Mouse (Mus musculus) stomach, postnatal 0 days (tissue): Measurements from ENCODE around the gene Fbxo7. TPM values are rescaled to one million over a fixed set of nuclear protein-coding genes. Genes with fewer than 3 reads are reported as not detected.

ENCODE experiments used
- ATAC-seq: fragments of 200-750 bp; cut with Nextera tagmentation; 2 replicates; pipeline ENCODE4 v1.8.0; 2017; ENCODE audit not compliant: low FRiP score, low TSS enrichment
- DNase-seq: peaks from one replicate; pipeline ENCODE4 v3.0.0-alpha.2; 2016; ENCODE audit warnings: low spot score
- H3K27ac ChIP-seq: fragments of 300-500 bp; sonication (generic); replicated peaks from 2 replicates; pipeline ENCODE4 v1.5.1; 2014; ENCODE audit warnings: mild to moderate bottlenecking, control low read depth
- H3K27me3 ChIP-seq: fragments of 300-500 bp; sonication (generic); 2 replicates; pipeline ENCODE4 v1.6.1; 2014; ENCODE audit warnings: low read length; ENCODE audit not compliant: control insufficient read depth, insufficient read depth
- H3K36me3 ChIP-seq: fragments of 300-500 bp; sonication (generic); 2 replicates; pipeline ENCODE4 v1.6.1; 2014; ENCODE audit warnings: low read length, mixed read lengths; ENCODE audit not compliant: control insufficient read depth, insufficient read depth
- H3K4me1 ChIP-seq: fragments of 300-500 bp; sonication (generic); replicated peaks from 2 replicates; pipeline ENCODE4 v1.6.1; 2014; ENCODE audit warnings: antibody characterized with exemption; ENCODE audit not compliant: control insufficient read depth, insufficient read depth
- H3K4me2 ChIP-seq: fragments of 300-500 bp; sonication (generic); replicated peaks from 2 replicates; pipeline ENCODE4 v1.6.1; 2014; ENCODE audit warnings: low read depth, mild to moderate bottlenecking, control low read depth, moderate library complexity
- H3K4me3 ChIP-seq: fragments of 300-500 bp; sonication (generic); 2 replicates; pipeline ENCODE4 v1.5.1; 2014; ENCODE audit warnings: low read depth, low read length, control low read depth
- H3K9ac ChIP-seq: fragments of 300-500 bp; sonication (generic); 2 replicates; pipeline ENCODE4 v1.6.1; 2014; ENCODE audit warnings: mild to moderate bottlenecking, low read length, control low read depth, mixed read lengths
- H3K9me3 ChIP-seq: fragments of 300-500 bp; sonication (generic); 2 replicates; pipeline ENCODE4 v1.6.1; 2016; ENCODE audit warnings: low read length; ENCODE audit not compliant: control insufficient read depth
- CTCF ChIP-seq: IDR thresholded peaks from 2 replicates; pipeline ENCODE4 v1.5.1; 2016; ENCODE audit warnings: antibody characterized with exemption, low read depth, mild to moderate bottlenecking, moderate library complexity
- EP300 ChIP-seq: optimal IDR thresholded peaks from 2 replicates; pipeline ENCODE3; 2016; ENCODE audit warnings: antibody characterized with exemption
- WGBS: fragments of 180-500 bp; shearing (Covaris S2); extraction: QIAGEN DNeasy Blood & Tissue Kit; methylation state at CpG from one replicate; pipeline ENCODE4 v1.1.7; 2014; 5-methylcytosine and 5-hydroxymethylcytosine counted together
- polyA plus RNA-seq: library from polyadenylated mRNA; unstranded; fragments of >200 nt; fragmentation: Nextera tagmentation; extraction: Ambion mirVana; gene quantifications from 2 replicates; pipeline ENCODE4 v1.2.1, GENCODE M21; 2015

The Fbxo7 gene
- polyA plus RNA-seq, 1 experiment from 2014 or later: 24.8 TPM

DNA sequence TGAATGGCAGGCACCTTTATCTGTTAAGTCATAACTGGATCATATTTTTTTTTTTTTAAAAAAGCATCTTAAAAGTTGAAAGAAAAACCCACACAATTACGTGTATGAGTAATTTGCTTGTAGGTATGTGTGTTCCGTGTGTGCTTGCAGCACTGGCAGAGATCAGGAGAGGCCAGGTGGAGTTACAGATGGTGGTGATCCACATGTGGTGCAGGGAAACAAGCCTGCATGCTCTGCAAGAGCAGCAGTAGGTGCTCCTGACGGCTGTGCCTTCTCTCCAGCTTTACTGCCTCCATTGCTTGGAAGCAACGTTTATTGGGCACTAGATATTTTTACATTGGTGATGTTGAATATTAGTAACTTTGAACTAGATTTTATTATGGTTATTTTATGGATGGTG lies 21.9 kb downstream of the Fbxo7 start:
- DNase-seq (no peak), ATAC-seq (no peak)
- Histone ChIP-seq H3K4me1 (no peaks in the 10 kb centered on the region), H3K4me3 (no peak overlapping the region), H3K27me3 (no peaks in the 10 kb centered on the region), H3K4me2 (no peak overlapping the region), H3K9me3 (no peaks in the 10 kb centered on the region), H3K27ac (no peak overlapping the region), H3K9ac (no peak overlapping the region), H3K36me3 (peaks cover 11% of the 10 kb centered on the region)
- no peak for TF ChIP-seq EP300
- WGBS: 81% methylated on average over 4 of the region's 4 CpGs

DNA sequence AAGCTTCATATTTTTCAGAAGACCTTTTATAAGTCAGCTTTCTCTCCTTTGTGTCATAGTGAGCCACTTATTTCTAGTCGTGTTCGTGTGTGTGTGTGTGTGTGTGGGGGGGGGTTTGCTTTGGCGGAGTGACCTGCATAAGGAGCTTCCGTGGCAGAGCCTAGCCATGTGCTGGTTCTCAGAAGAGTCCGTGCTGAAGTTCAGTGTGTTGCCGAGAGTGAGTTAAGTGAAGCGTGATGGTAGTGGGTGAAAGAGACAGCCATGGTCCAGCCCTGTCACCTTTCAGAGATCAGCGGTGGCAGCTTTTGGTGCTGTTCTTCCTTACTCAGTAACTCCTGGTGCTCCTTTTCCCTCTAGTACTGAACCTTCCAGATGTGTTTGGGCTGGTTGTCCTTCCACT lies 22.3 kb downstream of the Fbxo7 start:
- H3K4me2 ChIP-seq: no peak overlapping the region
- H3K27ac ChIP-seq: no peak overlapping the region
- 92% methylated on average over 8 of the region's 8 CpGs for WGBS
- H3K27me3 ChIP-seq: no peaks in the 10 kb centered on the region
- TF ChIP-seq EP300 (no peak), CTCF (no peak)
- DNase-seq: no peak
- no peak for ATAC-seq
- H3K4me1 ChIP-seq: no peaks in the 10 kb centered on the region
- H3K9me3 ChIP-seq: no peaks in the 10 kb centered on the region
- H3K4me3 ChIP-seq: no peak overlapping the region
- H3K36me3 ChIP-seq: peaks cover 11% of the 10 kb centered on the region
- no peak overlapping the region for H3K9ac ChIP-seq

DNA sequence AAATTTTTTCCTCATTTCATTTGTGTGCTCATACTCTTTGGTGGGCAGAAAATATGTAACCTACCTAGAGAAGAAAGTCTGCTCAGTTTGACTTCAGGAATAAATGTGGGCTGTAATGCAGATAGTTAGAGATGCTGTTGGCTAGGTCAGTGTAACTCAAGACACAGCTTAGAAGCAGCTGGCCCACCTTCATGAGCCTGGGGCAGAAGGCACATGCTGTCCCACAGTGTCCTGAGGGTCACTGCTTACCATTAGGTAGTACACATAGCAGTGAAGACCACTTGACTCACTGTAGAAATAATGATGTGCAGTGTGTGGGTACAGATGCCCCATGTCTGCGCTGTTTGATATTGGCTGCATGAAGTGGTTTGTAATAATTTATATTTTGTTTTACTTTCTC lies 24.6 kb downstream of the Fbxo7 start:
- peaks cover 14% of the 10 kb centered on the region for H3K36me3 ChIP-seq
- H3K9ac ChIP-seq: no peak overlapping the region
- TF ChIP-seq CTCF (no peak), EP300 (no peak)
- H3K4me2 ChIP-seq: no peak overlapping the region
- no peak overlapping the region for H3K4me3 ChIP-seq
- WGBS: 78% methylated on average over 1 of the region's 1 CpGs
- no peaks in the 10 kb centered on the region for H3K27me3 ChIP-seq
- no peak for ATAC-seq
- H3K9me3 ChIP-seq: no peaks in the 10 kb centered on the region
- no peak for DNase-seq
- H3K27ac ChIP-seq: no peak overlapping the region
- H3K4me1 ChIP-seq: no peaks in the 10 kb centered on the region

DNA sequence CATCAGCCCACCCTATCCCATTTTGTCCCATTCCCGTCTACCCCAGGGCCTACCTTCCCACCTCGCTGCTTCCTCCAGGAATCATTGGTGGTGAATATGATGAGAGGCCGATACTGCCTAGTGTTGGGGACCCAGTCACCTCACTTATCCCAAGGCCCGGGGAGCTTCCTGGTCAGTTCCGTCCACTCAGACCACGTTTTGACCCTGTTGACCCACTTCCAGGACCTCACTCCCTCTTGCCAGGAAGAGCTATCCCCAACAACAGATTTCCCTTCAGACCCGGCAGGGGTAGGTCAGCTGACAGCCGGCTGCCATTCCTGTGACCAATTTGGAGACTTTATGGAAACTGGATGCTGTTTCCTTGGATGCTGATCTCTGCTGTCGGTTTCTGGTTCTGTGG lies 26.0 kb downstream of the Fbxo7 start:
- Histone ChIP-seq H3K9me3 (no peaks in the 10 kb centered on the region), H3K4me2 (no peak overlapping the region), H3K9ac (no peak overlapping the region), H3K27me3 (no peaks in the 10 kb centered on the region), H3K4me3 (no peak overlapping the region), H3K36me3 (peaks cover 16% of the 10 kb centered on the region), H3K4me1 (no peaks in the 10 kb centered on the region), H3K27ac (no peak overlapping the region)
- 91% methylated on average over 9 of the region's 9 CpGs for WGBS
- DNase-seq (no peak), ATAC-seq (no peak)
- no peak for TF ChIP-seq CTCF
- TF ChIP-seq EP300: no peak

DNA sequence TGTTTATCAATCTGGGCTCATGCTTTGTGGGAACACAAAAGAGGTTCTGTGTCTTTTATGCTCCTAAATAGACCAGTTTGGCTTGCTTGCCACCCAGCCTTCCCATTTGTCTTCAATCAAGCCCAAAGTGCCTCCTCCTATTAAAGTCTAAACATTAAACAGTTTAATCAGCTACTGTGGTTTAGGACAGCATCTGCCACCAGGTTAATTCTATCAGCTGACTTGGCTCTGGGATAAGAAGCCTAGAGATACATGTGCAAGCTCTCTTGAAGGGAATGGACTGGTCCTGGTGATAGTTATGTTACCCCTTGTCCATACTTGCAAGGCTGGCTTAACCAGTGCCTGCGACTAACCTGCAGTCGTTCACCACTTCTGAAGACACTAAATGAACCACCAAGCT lies 28.8 kb downstream of the Fbxo7 start:
- Histone ChIP-seq H3K9ac (no peak overlapping the region), H3K27me3 (no peaks in the 10 kb centered on the region), H3K4me2 (no peak overlapping the region), H3K4me1 (no peaks in the 10 kb centered on the region), H3K4me3 (no peak overlapping the region), H3K9me3 (no peaks in the 10 kb centered on the region), H3K36me3 (peaks cover 13% of the 10 kb centered on the region), H3K27ac (no peak overlapping the region)
- WGBS: 78% methylated on average over 2 of the region's 2 CpGs
- no peak for ATAC-seq
- no peak for DNase-seq
- TF ChIP-seq CTCF (no peak), EP300 (no peak)

DNA sequence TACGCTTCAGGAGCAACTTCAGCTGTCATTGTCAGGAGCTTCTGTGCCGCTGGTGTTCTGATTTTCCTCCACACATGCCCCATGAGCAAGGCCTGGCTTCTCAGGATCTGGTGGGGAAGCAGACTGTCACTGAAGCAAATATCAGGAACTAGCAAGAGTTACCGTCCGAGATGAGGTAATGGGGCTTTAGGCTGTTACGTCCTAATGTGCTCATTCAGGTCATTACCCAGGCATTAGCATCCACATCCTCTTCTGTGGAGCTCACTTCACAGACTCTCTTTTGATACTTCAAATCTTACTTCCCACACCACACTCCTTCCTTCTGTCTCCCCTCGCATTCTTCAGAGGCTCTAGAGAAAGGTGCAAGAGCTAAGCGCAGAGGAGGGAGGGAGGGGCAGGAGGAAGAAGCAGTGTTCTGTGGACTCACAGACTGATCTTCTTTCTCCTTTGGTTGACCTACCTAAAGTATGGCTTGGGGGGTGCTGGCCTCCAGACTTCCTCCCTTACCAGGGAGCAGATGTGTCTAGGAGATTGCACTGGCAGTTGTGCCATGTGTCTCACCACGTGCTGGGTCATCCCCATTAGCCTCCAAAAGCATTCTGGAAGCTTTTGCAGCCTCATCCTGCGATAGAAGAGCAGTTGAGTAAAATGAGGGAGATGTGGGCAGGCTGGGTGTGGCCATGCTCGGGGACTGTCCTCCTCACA lies 31.2 kb downstream of the Fbxo7 start:
- Histone ChIP-seq H3K4me1 (no peaks in the 10 kb centered on the region), H3K27me3 (no peaks in the 10 kb centered on the region), H3K36me3 (peaks cover 8% of the 10 kb centered on the region), H3K4me2 (no peak overlapping the region), H3K9ac (no peak overlapping the region), H3K4me3 (no peak overlapping the region), H3K9me3 (no peaks in the 10 kb centered on the region), H3K27ac (no peak overlapping the region)
- no peak for TF ChIP-seq CTCF
- TF ChIP-seq EP300: no peak
- 77% methylated on average over 10 of the region's 10 CpGs for WGBS
- ATAC-seq (no peak), DNase-seq (no peak)
